Mouse (Mus musculus) left cerebral cortex, postnatal 25 days (tissue): ENCODE results near the gene Dnajb1. TPM values are rescaled to one million over a fixed set of nuclear protein-coding genes. Genes with fewer than 3 reads are reported as not detected.
"Not testable (repeated sequence)": the region's sequence is repeated elsewhere in the genome, so short reads cannot be mapped to it uniquely, and the experiment has no call there.

ENCODE experiments used
- DNase-seq, 2 experiments: peaks; one replicate each; pipeline ENCODE4 v3.0.0; 2022; ENCODE audit warnings: low spot score in 2 of 2, mixed read lengths in 1 of 2
- intact Hi-C: fragments of 180-260 bp; cut with DNase I; formaldehyde crosslinking; loops from one replicate; pipeline ENCODE4 v1.15.1; 2025
- total RNA-seq, 2 experiments: library from RNA; stranded (reverse); gene quantifications; 2 replicates each; pipeline ENCODE4 v1.2.3; 2021

Dnajb1 gene
- total RNA-seq, 2 experiments from 2014 or later = 56.0 to 59.1 TPM

DNA sequence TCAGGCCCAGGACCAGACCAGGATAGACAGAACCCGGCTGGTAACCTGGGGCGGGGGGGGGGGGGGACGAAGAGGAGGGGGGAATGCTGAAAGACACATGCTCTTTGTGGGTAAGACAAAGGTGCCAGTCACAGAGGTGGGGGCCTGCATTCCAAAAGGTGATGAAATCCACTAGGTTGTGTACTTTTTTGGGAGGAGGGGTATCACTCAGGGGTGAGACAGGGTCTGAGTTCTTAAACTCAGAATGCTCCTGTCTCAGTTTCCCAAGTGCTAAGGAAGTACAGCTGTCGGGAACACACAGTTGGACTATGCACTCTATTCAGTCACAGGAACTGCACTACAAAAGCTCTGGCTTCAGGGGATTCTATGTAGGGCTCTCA, 31.5 kb upstream of the Dnajb1 start:
- no peak for DNase-seq

DNA sequence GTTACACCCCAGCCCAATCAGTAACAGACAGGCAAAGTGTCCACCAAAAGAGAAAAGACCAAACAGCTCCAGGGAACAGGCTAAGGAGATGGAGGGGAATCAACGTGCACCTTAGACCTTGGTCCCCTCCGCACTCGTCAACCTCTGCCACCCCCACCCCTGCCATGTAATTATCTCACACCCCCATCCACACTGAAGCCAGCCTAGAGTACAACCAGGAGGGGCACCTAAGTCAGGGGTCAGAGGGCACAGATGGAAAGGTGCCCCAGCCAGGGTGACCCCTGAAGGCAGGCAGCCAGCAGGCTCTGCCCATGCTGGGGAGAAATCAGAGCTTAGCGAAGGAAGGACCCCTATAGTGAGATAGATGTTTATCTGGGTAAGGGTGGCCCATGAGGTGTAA, 31.1 kb upstream of the Dnajb1 start:
- peak in 1 of 2 experiments; percentile 2 for DNase-seq
- intact Hi-C loops = loop anchor here (2.0 kb wide), 1 partner anchor 16 kb away; no protein-coding TSS in a partner anchor

More for the DNA sequence above, 31.5 kb upstream of the Dnajb1 start:
- intact Hi-C loops = loop anchor here (2.0 kb wide), 1 partner anchor 16 kb away; no protein-coding TSS in a partner anchor

- intact Hi-C loops = loop anchor here (2.0 kb wide), 1 partner anchor 15 kb away; no protein-coding TSS in a partner anchor
- peak in 1 of 2 experiments; percentile 4 for DNase-seq
Measured at GRCm38 (mm10) chr8:83577384-83577791, 30.6 kb upstream of the Dnajb1 start.

GRCm38 (mm10) chr8:83578131-83579055, 29.6 kb upstream of the Dnajb1 start:
- no peak for DNase-seq
- intact Hi-C loops = no loop called here

- intact Hi-C loops = no loop called here
- no peak for DNase-seq
Measured at GRCm38 (mm10) chr8:83579676-83580075, 28.3 kb upstream of the Dnajb1 start.

- no peak for DNase-seq
- intact Hi-C loops = no loop called here
Measured at GRCm38 (mm10) chr8:83580826-83581225, 27.2 kb upstream of the Dnajb1 start.

DNA sequence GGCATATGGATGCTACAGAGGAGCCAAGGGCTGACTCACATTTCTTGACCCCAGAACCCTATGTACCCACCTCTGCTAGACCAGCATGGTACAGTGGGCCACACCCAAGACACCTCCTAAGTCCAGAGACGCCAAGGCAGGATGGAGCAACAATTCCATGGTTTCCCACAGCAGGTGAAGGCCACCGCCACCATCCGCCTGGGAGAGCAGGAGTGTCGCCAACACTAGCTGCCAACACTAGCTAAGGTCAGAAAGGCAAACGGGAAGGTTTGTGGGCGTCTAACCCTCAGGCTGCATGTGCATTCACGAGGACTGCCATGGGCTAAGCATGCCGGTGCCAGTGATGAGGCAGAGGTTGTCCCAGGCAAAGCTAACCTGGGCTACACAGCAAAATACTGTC, 25.8 kb upstream of the Dnajb1 start:
- DNase-seq = no peak
- intact Hi-C loops = no loop called here

DNA sequence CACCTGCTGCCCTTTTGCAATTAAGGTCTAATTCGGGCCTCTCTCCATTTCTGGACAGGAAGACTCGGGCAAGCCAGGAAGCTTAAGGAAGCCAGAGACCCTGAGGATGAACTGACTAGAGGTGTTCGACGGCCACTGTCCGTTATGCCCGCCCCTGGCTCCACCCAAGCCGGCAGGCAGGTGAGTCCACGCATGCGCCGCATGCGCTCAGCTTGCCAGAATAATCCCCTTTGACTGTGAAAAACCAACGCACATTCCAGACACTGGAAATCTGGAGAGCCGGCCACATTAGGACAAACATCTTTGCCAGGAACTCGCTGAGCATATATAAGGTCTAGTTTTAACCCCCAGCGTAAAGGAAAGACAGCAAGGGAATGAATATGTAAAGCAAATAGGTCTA, 24.8 kb upstream of the Dnajb1 start:
- intact Hi-C loops = no loop called here
- DNase-seq = no peak

GRCm38 (mm10) chr8:83584771-83585170, 23.2 kb upstream of the Dnajb1 start:
- no peak for DNase-seq
- intact Hi-C loops = no loop called here

DNA sequence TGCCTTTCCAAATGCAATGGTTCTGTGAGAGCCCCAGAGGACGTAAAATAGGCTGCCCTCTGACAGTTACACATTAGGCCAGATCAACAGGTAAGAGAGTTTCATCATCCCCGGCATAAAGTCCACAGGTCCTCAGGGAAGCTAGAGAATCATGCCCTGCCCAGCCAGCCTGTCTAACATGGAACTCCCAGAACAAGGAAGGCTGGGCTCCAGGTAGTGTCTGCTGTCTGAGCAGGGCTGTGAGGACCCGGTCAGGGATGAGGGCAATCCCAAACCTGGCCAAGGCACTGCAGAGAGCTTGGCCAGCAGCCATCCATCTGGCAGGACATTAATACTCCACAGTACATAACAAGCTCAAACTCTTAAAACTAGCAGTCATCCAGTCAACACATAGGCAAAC, 22.7 kb upstream of the Dnajb1 start:
- intact Hi-C loops = no loop called here
- DNase-seq = no peak

- no peak for DNase-seq
- intact Hi-C loops = no loop called here
Measured at GRCm38 (mm10) chr8:83587644-83588043, 20.3 kb upstream of the Dnajb1 start.

GRCm38 (mm10) chr8:83588886-83589285, 19.1 kb upstream of the Dnajb1 start:
- intact Hi-C loops = no loop called here
- no peak for DNase-seq

DNA sequence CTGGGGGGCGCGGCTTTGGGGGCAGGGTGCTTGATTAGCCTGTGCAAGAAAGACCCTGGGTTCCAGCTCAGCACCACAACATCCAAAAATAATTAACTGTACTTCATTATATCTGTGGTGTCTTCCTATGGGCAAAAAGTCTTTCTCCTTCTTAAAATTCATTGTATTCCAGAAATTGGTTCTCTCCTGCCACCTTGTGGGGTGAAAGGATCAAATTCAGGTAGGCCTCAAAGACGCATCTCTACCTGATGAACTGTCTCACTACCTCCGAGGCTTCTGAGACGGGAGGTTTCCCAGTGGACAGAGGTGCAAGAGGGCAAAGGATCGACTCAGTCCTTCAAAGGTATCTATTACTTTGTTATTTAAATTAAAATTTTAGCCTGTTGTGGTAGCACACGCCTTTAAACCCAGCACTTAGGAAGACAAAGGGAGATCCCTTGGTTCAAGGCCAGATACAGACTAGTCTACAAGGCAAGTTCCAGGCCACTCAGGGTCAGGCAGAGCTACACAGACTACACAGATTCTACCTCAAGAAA, 17.4 kb upstream of the Dnajb1 start:
- no peak for DNase-seq
- intact Hi-C loops = no loop called here

DNA sequence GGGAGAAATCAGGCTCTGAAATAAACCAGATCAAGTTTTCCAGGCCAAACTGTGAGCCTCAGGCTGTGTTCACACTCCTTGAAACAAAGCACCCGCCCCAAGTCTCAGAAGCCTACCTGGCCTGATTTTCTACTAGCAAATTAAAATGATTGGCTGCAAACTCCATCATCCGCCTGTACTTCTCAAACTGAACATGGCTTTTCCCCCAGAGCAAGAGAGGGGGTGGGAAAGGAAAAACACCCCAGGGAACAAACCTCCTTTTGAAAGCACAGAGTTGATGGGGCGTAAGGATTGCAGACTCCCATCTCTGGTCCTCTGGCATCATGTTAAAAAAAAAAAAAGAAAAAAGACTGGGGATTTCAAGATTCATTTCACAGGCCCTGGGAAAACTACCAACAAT, 15.3 kb upstream of the Dnajb1 start:
- intact Hi-C loops = loop anchor here (2.0 kb wide), 1 partner anchor 16 kb away; no protein-coding TSS in a partner anchor
- DNase-seq = no peak

DNA sequence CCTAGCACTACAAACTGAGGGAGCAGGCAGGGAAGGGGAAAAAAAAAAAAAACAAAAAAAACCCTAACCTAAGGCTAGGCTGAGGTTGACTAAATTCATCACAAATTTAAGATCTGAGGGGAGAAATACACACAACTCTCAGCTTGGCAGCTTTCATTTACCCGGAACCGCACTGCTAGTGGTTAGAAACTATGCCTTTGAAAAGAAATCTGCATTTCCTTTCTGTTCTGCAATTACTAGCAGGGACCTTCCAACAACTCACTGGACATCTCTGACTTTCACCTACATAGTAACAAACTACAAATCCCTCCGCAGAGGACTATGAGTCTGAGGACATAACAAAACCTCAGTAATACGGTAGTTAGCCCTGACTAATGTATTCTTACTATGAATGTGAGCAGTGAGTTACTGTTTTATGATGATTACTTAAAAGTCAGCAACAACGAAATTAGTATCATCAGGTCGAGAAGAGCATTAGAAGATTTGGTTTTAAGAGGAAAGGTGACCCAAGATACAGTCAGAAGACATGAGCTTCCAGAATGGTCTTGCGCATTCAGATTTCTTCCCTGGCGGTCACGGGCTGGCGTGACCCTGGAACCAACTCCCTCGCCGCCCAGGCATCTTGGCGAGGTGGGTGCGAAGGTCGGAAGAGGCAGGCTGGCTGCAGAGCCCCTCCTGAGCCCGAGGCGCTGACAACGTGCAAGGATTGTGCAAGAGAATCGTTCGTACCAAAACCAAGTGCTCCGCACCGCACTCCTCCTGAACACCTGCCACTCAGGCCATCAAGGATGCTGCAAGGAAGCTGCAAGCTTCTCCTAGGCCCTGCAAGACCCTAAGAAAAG, 14.4 kb upstream of the Dnajb1 start:
- intact Hi-C loops = loop anchor here (1.0 to 2.0 kb wide), 2 partner anchors 15 to 17 kb away; partner anchors contain the start of gene Dnajb1
- DNase-seq = no peak

DNA sequence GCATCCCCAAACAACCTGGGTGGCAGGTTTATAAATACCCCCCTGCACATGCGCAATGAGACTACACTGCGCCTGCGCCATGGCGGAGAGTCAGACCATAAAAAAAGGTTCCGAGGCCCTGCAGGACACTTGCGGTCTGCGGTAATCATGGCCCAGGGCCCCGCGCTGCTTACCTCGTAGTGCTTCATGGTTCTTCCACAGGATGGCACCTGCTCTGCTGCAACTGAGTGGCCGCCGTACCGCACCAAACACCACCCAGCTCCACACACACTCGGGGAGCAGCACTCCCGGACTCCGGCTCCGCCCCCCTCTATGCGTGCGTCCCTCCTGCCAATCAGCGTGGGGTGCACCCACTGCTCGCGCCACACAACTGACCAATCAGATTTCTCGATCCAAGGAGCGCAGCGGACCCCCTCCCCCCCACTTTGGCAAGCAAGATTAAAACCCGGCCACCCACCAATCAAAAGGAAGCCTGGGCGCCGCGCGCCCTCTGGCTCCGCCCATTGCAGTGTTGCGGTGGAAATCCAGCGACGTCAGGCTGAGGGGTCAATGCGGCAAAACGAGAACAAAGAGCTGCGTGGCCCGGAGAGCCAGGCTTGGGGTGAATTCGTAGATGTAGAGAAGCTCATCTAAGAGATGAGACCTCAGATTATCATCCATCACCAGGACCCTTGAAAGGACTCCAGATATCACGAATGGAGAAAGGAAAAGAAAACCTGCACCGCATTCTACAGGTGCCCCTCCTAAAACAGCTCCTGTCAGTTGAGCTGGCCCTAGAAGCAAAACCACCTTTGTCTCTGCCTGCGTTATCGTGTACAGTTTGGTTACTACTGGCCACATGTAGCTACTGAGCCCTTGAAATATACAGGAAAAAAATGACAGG, 13.6 kb upstream of the Dnajb1 start:
- DNase-seq = peak; percentile 97 to 99
- intact Hi-C loops = loop anchor here (1.0 kb wide), 1 partner anchor 14 kb away; the partner anchor contains the start of gene Dnajb1

GRCm38 (mm10) chr8:83595050-83595345, 13.0 kb upstream of the Dnajb1 start:
- intact Hi-C loops = not testable (repeated sequence)

DNA sequence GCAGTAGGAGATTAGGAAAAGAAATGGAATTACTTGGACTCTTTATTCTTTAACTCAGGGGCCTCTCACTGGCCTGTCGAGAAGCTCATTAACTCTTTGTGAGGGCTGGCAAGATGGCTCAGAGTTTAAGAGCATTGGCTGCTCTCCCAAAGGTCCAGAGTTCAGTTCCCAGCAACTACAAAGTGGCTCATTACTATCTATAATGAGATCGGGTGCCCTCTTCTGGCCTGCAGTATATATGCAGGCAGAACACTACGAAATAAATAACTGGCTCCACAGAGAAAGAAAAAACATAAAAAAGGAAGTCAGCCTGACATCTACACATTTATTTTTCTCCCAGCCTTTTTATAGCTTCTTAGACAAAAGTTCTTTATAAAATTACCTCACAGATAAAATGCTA, 11.6 kb upstream of the Dnajb1 start:
- DNase-seq = no peak
- intact Hi-C loops = no loop called here

More at GRCm38 (mm10) chr8:83595050-83595345, 13.0 kb upstream of the Dnajb1 start:
- DNase-seq = not testable (repeated sequence)

- no peak for DNase-seq
- intact Hi-C loops = no loop called here
Measured at GRCm38 (mm10) chr8:83598146-83598545, 9.8 kb upstream of the Dnajb1 start.
